Mouse (Mus musculus) thymus, postnatal 10 days (tissue): ENCODE data around the gene Cend1.
A peak's percentile ranks its signal among the peaks of the same experiment; 100 is the strongest.
"Not testable (repeated sequence)": the region's sequence is repeated elsewhere in the genome, so short reads cannot be mapped to it uniquely, and the experiment has no call there.

Experiments used
- DNase-seq, 2 experiments: peaks; one replicate each; pipeline ENCODE4 v3.0.0; 2021; ENCODE audit warnings: low spot score in 2 of 2

Gene Cend1

GRCm38 (mm10) chr7:141464603-141465201, 35.4 kb upstream of the Cend1 start:
- peak in 1 of 2 experiments; percentile 45 for DNase-seq

DNA sequence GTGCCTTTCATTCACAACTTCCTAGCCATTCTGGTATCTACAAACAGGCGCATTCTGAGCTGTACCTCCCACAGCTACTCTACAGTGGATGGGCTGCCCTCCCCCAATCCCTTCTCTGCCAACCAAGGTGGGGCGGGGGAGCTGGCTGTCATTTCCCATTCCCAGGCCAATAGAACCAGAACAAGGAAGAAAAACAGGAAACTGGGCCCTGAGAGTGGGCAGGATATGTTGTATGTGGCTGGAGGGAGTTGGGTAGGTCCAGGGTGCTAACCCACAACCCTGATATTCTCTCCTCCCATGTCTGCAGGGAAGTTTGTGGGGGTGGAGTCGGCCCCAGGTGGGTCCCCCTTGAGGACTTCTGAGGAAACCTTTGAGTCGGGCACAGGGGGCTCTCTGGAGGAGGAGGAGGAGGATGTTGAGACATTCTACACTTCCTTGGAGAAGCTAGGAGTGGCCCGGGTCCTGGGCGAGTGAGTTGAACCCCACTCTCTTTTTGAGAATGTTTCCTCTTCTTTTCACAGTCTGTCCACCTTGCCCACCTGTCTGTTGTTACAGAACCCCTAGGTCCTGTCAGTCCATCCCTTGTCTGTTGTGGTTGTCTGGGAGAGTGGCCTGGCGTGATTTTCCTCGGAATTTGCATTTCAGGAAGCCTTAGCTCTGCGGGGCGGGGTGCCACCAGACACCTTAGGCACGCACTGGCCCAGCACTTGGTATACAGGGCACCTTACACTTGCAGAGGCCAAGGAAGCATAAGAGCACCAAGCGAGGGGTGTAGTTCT, 34.7 kb upstream of the Cend1 start:
- no peak for DNase-seq

- DNase-seq, result no peak
These were observed 33.1 kb upstream of the Cend1 start for GRCm38 (mm10) chr7:141462333-141462821.

DNA sequence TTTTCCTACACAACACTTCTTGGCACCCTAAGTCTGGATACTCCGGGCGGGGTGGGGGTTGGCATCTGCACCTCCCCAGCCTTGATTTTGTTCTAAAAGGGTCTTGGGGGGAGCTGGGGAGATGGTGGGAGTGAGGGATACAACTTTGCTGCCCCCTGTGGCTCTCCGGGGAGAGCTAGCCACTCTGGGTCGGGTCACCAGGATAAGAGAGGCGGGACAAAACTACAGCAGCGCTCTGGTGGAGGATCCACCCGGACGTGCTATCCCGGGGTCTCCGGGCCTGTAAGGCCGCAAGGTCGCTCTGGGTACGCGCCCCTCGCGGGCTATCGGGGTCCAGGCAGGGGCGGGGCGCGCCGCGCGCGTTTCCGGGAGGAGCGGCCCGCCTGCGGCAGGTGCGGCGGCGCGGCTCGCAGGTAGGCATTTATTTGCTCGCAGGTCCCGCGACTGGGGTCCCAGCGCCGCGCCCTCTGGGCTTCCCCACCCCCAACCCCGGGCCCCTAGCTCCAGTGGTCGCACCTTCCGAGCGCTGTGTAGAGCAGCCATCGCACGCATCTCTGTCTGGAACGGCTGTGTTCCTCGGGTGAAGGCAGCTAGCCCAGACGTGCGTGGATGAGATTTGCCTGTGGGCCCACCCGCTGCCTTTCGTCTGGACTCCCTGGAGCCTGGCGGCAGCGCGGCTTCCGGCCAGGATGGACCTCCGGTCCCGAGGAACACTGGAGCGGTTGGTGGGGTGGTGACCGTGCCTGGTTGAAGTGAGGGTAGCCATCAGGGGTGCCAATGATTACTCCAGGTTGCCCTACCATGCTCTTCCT, 32.4 kb upstream of the Cend1 start:
- DNase-seq, result no peak

GRCm38 (mm10) chr7:141460391-141461113, 31.3 kb upstream of the Cend1 start, which contains the start of gene Cracr2b:
Gene Cracr2b, plus strand, starts transcription at chr7:141461094.
- no peak for DNase-seq

GRCm38 (mm10) chr7:141460001-141460390, 30.7 kb upstream of the Cend1 start:
- no peak for DNase-seq

GRCm38 (mm10) chr7:141459301-141459711, 30.0 kb upstream of the Cend1 start:
- no peak for DNase-seq

GRCm38 (mm10) chr7:141458661-141459060, 29.4 kb upstream of the Cend1 start:
- DNase-seq, result no peak

- DNase-seq, result peak in 1 of 2 experiments; percentile 56
These were observed 28.8 kb upstream of the Cend1 start for GRCm38 (mm10) chr7:141457986-141458660.

- DNase-seq, result no peak
These were observed 27.9 kb upstream of the Cend1 start for GRCm38 (mm10) chr7:141457236-141457635.

DNA sequence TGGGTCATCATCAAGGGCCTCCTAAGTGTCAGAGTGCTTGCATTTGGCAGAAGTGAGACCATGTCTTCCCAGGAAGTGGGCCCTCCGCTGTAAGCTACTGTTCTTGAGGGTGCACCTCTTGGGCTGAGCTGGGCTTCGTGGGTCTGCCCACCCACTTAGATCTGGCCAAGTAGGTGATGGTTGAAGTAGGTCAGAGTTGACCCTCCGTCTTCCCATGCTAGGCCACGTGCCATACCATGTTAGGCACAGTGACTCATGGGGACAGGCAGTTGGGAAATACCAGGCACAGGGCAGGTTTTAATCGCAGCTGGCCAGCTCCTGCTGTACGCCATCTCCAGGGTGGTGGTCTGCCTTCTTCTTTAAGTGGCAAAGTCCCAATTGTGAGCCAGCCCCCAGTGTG, 27.4 kb upstream of the Cend1 start:
- DNase-seq, result no peak

- DNase-seq, result no peak
These were observed 26.5 kb upstream of the Cend1 start for GRCm38 (mm10) chr7:141455610-141456314.

- DNase-seq, result peak; percentile 91 to 95
These were observed 25.8 kb upstream of the Cend1 start, which contains the start of gene Pnpla2 for GRCm38 (mm10) chr7:141454967-141455551. Gene Pnpla2, plus strand, starts transcription at chr7:141455198.

- no peak for DNase-seq
These were observed 24.3 kb upstream of the Cend1 start for GRCm38 (mm10) chr7:141453636-141454035.

GRCm38 (mm10) chr7:141451928-141452327, 22.6 kb upstream of the Cend1 start:
- no peak for DNase-seq

DNA sequence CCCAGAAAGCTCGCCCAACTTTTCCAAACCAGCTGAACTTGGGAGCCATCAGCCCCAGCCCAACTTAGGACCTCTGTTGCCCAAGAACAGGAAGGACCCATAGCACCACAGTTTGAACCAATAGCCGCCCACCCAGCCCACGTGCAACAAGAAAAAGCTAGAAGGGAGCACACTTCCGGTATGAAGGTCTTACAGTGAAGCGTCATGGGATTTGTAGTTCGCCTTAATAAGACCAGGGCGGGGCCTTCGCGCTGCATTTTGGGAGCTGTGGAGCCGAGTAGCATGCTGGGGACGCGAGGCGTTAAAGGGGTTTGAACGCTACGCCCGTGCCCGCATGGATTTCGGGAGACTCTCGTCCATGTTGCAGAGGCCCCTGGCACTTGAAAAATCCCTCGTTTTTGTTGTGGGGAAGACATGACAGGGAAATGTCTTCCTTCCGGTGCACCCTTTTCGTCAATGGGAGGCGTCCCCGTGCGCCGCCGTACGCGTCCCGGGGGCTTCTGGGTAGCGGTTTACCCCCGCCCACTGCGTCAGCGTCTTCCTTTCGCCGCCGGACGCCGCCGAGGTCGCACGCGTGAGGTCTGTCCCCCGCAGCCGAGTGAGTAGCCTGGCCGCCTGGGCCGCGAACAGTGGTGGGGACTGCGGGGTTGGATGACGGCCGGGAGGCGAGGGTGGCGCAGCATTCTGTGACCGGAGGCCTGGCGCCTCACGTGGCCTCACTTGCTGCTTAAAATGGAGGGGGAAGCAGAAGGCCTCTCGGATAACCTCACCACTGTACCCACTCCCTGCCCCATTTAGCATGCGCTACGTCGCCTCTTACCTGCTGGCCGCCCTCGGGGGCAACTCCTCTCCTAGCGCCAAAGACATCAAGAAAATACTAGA, 18.1 kb upstream of the Cend1 start, which contains the start of gene Rplp2:
Gene Rplp2 (plus strand): TSS at position 261 of the 882 bp plus-strand sequence.
- peak; percentile 88 for DNase-seq

- DNase-seq, result not testable (repeated sequence)
These were observed 17.1 kb upstream of the Cend1 start for GRCm38 (mm10) chr7:141446374-141446773.

GRCm38 (mm10) chr7:141443828-141444237, 14.5 kb upstream of the Cend1 start, which contains the start of gene Pidd1:
Gene Pidd1, minus strand, starts transcription at chr7:141444025.
- peak in 1 of 2 experiments; percentile 48 for DNase-seq
